Mouse (Mus musculus) limb, embryonic 11.5 days (tissue): ENCODE results near the gene Fhl4. TPM values are rescaled to one million over a fixed set of nuclear protein-coding genes. Genes with fewer than 3 reads are reported as not detected.

Source experiments
- ATAC-seq: fragments of 200-750 bp; cut with Nextera tagmentation; 2 replicates; pipeline ENCODE4 v1.8.0; 2017; ENCODE audit warnings: low read depth; ENCODE audit not compliant: insufficient number of reproducible peaks, low FRiP score, low TSS enrichment
- DNase-seq: peaks from one replicate; pipeline ENCODE4 v3.0.0-alpha.2; 2015; ENCODE audit warnings: low spot score
- H3K27ac ChIP-seq: fragments of 300-500 bp; sonication (generic); replicated peaks from 2 replicates; pipeline ENCODE4 v1.5.1; 2014; ENCODE audit warnings: low read depth, mild to moderate bottlenecking, low read length
- H3K27me3 ChIP-seq: fragments of 300-500 bp; sonication (generic); 2 replicates; pipeline ENCODE4 v1.6.1; 2014; ENCODE audit warnings: mild to moderate bottlenecking, low read length, mixed read lengths; ENCODE audit not compliant: control insufficient read depth, insufficient read depth
- H3K36me3 ChIP-seq: fragments of 300-500 bp; sonication (generic); 2 replicates; pipeline ENCODE4 v1.6.1; 2014; ENCODE audit warnings: mild to moderate bottlenecking, low read length, moderate library complexity, mixed read lengths; ENCODE audit not compliant: control insufficient read depth, insufficient read depth
- H3K4me1 ChIP-seq: fragments of 300-500 bp; sonication (generic); 2 replicates; pipeline ENCODE4 v1.6.1; 2014; ENCODE audit warnings: low read length, mixed read lengths; ENCODE audit not compliant: control insufficient read depth, insufficient read depth
- H3K4me2 ChIP-seq: fragments of 300-500 bp; sonication (generic); 2 replicates; pipeline ENCODE4 v1.6.1; 2014; ENCODE audit warnings: low read depth, mild to moderate bottlenecking, moderate library complexity; ENCODE audit not compliant: severe bottlenecking
- H3K4me3 ChIP-seq: fragments of 300-500 bp; sonication (generic); 2 replicates; pipeline ENCODE4 v1.5.1; 2014; ENCODE audit warnings: low read depth, low read length
- H3K9ac ChIP-seq: fragments of 300-500 bp; sonication (generic); 2 replicates; pipeline ENCODE4 v1.6.1; 2014; ENCODE audit warnings: mild to moderate bottlenecking, low read length
- H3K9me3 ChIP-seq: fragments of 300-500 bp; sonication (generic); 2 replicates; pipeline ENCODE4 v1.6.1; 2016; ENCODE audit warnings: low read length; ENCODE audit not compliant: control insufficient read depth
- WGBS: fragments of 180-500 bp; shearing (Covaris S2); extraction: QIAGEN DNeasy Blood & Tissue Kit; methylation state at CpG from one replicate; pipeline ENCODE4 v1.1.7; 2014; 5-methylcytosine and 5-hydroxymethylcytosine counted together
- polyA plus RNA-seq: library from polyadenylated mRNA; unstranded; fragments of >200 nt; fragmentation: Nextera tagmentation; extraction: Ambion mirVana; gene quantifications from 2 replicates; pipeline ENCODE4 v1.2.1, GENCODE M21; 2014

Fhl4 gene
- polyA plus RNA-seq, 1 experiment from 2014 or later: 1.5 TPM

DNA sequence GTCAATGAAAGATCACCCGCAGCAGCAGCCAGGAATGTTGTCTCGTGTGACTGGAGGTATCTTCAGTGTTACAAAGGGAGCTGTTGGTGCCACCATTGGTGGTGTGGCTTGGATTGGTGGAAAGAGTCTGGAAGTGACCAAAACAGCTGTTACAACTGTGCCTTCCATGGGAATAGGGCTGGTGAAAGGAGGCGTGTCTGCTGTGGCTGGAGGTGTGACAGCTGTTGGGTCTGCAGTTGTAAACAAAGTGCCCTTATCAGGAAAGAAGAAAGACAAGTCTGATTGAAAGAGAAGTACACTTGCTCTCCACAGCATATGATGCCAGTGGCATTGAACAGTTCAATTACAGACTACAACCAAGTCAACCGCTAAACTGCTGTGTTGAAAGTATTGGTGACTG lies 12.1 kb upstream of the Fhl4 start:
- WGBS: 84% methylated on average over 4 of the region's 4 CpGs
- Histone ChIP-seq H3K4me2 (no peak overlapping the region), H3K36me3 (peaks cover 5% of the 10 kb centered on the region; the same call in 1 of the 2 replicates), H3K4me1 (no peaks in the 10 kb centered on the region), H3K4me3 (no peak overlapping the region), H3K9me3 (no peaks in the 10 kb centered on the region), H3K27ac (no peak overlapping the region), H3K27me3 (no peaks in the 10 kb centered on the region), H3K9ac (no peak overlapping the region)
- DNase-seq (no peak), ATAC-seq (no peak)

DNA sequence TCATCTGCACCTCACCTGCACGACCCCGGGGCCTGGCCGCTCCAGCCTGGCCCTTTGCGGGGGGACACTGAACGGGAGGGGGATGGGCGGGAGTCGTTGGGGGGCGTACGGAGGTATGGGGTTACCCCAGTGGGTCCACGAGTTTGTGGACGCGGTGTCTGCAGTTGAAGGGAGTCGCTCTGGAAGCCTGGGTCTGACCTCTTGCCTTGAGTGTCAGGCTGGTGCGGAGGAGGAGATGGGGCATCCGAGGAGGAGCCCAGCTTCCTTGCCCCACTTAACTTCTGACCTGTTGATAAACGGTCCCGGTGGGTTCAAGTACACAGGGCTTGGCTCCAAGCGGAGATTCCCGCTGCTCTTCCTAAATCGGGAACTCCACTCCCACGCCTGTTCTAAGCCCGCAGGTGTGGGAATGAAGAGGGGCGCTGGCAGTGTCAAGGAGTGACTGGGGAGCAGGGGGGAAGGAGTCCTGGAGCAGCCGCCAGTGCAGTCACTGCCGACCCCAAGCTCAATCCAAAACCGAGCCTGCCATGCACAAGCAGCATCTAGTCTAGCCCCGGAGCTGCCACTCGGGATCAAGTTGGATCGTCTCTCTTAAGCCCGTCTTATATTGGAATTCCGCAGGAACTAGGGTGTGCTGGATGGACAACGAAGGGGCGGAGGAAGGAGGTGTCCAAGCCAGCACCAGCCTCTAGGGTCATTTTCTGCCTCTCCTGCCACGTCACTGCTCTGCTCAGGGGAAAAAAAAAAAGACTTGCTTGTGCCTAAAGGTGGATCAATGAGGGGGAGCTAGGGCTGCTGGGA lies 990 bp upstream of the Fhl4 start:
- H3K9ac ChIP-seq: peak overlapping the region; percentile 94
- DNase-seq (peak; percentile 62), ATAC-seq (0 out of 2 replicates have a peak, but pooled peaks have one; percentile 22)
- H3K4me3 ChIP-seq: peak overlapping the region; percentile 86
- no peaks in the 10 kb centered on the region for H3K4me1 ChIP-seq
- WGBS: 0% methylated on average over 34 of the region's 34 CpGs
- H3K27ac ChIP-seq: peak overlapping the region; percentile 38; the same call in 1 of the 2 replicates
- no peaks in the 10 kb centered on the region for H3K36me3 ChIP-seq
- no peaks in the 10 kb centered on the region for H3K27me3 ChIP-seq
- no peaks in the 10 kb centered on the region for H3K9me3 ChIP-seq
- H3K4me2 ChIP-seq: peak overlapping the region; percentile 79

DNA sequence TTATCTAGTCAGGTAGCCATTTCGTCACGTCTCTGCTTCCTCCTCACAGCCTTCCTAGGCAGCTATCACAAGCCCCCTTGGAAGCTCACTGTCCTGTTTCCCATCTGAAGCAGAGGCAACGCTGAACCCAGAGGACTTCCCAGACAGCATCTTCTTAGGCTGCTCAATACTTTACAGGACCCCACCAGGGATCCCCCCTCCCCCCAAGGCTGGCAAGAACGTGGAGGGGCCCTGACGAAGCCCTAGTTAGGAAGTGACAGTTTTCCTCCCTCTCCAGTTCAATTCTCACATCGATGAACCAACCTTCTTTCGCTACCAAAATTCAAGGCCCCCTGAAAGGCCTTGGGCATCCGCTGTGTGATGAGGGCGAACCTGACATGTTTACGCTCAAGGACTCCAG lies 454 bp downstream of the Fhl4 start:
- 1% methylated on average over 10 of the region's 10 CpGs for WGBS
- no peak for DNase-seq
- H3K4me3 ChIP-seq: peak overlapping the region; percentile 86

DNA sequence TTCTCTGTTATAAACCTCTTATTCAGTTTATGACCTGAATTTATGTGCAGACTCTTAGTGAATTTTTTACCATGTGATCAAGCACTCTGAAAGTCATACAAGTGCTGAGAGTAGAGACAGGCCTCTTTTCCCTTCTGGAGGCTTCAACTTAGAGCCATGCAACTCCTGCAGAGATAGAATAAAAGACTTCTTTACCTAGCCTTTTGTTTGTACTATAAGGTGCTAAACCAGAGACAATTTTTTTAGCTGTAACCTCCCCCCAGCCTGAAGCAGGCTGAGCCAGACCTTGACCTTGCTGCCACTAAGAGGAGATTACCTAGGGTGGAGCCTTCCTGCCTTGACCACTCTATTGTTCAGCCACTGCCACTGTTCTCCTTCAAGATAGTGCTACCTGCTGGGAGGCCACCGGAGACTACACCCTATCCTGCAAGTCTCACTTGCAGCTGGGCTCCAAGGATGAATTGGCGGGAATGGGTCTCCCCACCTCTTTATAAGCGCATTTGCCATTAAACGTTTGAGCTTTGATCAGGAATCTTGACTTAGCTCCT lies 30.6 kb downstream of the Fhl4 start:
- Histone ChIP-seq H3K9ac (no peak overlapping the region), H3K4me1 (no peaks in the 10 kb centered on the region), H3K9me3 (no peaks in the 10 kb centered on the region), H3K36me3 (no peaks in the 10 kb centered on the region), H3K4me2 (no peak overlapping the region), H3K4me3 (no peak overlapping the region), H3K27me3 (no peaks in the 10 kb centered on the region), H3K27ac (no peak overlapping the region)
- WGBS: 62% methylated on average over 4 of the region's 4 CpGs
- DNase-seq (no peak), ATAC-seq (no peak)

More for the DNA sequence above, 454 bp downstream of the Fhl4 start:
- ATAC-seq: peak; percentile 14; the same call in 1 of the 2 replicates
- no peaks in the 10 kb centered on the region for H3K9me3 ChIP-seq
- no peaks in the 10 kb centered on the region for H3K27me3 ChIP-seq
- H3K27ac ChIP-seq: peak overlapping the region; percentile 65
- H3K4me1 ChIP-seq: no peaks in the 10 kb centered on the region
- H3K9ac ChIP-seq: peak overlapping the region; percentile 94
- H3K4me2 ChIP-seq: peak overlapping the region; percentile 54
- no peaks in the 10 kb centered on the region for H3K36me3 ChIP-seq

DNA sequence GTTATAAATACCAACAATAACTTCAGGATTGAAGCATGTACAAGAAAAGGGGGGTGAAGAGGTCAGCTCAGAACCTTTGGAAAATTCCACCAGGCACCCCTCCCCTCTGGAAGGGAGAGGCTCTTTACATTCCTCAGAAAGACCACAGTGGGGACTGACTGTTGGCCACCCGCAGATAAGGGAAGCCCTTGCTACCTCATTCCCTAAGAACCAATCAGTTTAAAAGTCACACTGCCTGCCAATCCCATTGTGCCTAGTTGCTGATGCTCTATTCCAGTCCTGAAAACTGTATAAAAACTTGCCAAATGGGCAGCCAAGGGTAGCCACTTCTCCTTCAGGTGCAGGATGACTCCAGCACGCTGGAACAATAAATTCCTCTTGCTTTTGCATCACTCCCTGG lies 47.4 kb downstream of the Fhl4 start:
- 82% methylated on average over 2 of the region's 2 CpGs for WGBS

DNA sequence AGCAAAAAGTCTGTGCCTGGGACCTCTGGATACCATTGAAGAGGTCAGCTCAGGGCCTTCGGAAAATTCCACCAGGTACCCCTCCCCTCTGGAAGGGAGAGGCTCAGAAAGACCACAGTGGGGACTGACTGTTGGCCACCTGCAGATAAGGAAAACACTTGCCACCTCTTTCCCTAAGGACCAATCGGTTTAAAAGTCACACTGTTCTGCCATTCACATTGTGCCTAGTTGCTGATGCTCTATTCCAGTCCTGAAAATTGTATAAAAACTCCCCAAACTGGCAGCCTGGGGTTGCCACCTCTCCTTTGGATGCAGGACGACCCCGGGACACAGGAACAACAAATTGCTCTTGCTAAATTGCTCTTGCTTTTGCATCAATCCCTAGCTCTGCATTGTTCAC lies 49.8 kb downstream of the Fhl4 start:
- WGBS: 26% methylated on average over 4 of the region's 4 CpGs
- Histone ChIP-seq H3K27ac (no peak overlapping the region), H3K36me3 (no peaks in the 10 kb centered on the region), H3K9ac (no peak overlapping the region), H3K9me3 (no peaks in the 10 kb centered on the region), H3K27me3 (no peaks in the 10 kb centered on the region), H3K4me1 (no peaks in the 10 kb centered on the region), H3K4me3 (no peak overlapping the region), H3K4me2 (no peak overlapping the region)
- no peak for DNase-seq
- no peak for ATAC-seq

More for the DNA sequence above, 47.4 kb downstream of the Fhl4 start:
- Histone ChIP-seq H3K4me3 (no peak overlapping the region), H3K4me2 (no peak overlapping the region), H3K4me1 (no peaks in the 10 kb centered on the region), H3K27me3 (no peaks in the 10 kb centered on the region), H3K36me3 (no peaks in the 10 kb centered on the region), H3K9ac (no peak overlapping the region), H3K27ac (no peak overlapping the region), H3K9me3 (no peaks in the 10 kb centered on the region)
- ATAC-seq (no peak), DNase-seq (no peak)

DNA sequence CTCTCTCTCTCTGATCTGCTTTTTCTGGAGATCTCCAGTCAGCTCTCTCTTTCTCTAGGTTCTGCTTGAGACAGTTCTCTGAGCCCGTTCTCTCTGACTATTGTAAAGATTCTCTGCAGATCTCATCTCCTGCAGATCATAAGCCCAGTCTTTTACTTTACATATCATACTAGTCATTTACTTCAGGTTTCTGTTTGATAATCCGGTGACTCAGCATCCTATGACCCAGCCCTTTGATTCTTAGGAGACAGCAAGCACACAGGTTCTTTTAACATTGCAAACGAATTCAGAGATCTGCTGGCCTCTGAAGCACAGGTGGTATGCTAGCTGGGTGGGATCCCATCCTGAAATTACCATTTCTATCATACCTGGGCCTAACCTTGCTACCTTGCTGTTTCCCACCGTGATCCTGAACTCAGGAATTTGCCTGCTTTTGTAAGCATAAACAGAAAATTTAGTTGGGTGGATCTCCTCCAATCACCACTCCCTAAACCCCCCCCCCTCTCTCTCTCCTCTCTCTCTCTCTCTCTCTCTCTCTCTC lies 51.6 kb downstream of the Fhl4 start:
- H3K27me3 ChIP-seq: no peaks in the 10 kb centered on the region
- ATAC-seq: no peak
- no peak for DNase-seq
- H3K9me3 ChIP-seq: no peaks in the 10 kb centered on the region
- H3K27ac ChIP-seq: no peak overlapping the region
- H3K9ac ChIP-seq: no peak overlapping the region
- whole genome bisulfite sequencing: 52% methylated on average over 4 of the region's 4 CpGs
- H3K36me3 ChIP-seq: no peaks in the 10 kb centered on the region
- no peak overlapping the region for H3K4me3 ChIP-seq
- no peak overlapping the region for H3K4me2 ChIP-seq
- no peaks in the 10 kb centered on the region for H3K4me1 ChIP-seq

DNA sequence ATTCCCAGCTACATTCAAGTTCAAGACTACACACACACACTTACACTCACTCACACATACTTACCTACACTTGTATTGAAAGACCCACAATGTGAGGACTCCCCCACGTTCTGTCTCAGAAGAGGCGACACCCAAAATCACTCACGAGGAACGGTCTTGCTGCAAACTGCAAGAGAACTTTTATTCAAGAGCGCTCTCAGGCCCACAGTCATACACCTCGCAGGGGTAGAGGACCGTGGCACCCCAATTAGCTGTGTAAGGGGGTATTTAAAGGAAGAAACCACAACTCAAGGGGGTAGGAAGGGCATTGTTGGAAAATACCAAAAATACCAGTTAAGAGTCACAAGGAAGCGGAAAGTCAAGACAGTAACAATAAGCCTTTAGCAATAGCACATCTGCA lies 54.3 kb downstream of the Fhl4 start:
- Histone ChIP-seq H3K36me3 (no peaks in the 10 kb centered on the region), H3K27ac (no peak overlapping the region), H3K9me3 (no peaks in the 10 kb centered on the region), H3K4me2 (no peak overlapping the region), H3K9ac (no peak overlapping the region), H3K4me3 (no peak overlapping the region), H3K4me1 (peaks cover 7% of the 10 kb centered on the region), H3K27me3 (no peaks in the 10 kb centered on the region)
- no peak for ATAC-seq
- no peak for DNase-seq
- 94% methylated on average over 8 of the region's 8 CpGs for WGBS
